Mouse (Mus musculus): ENCODE results near the gene Defb22. TPM values are rescaled to one million over a fixed set of nuclear protein-coding genes. Genes with fewer than 3 reads are reported as not detected.

Gene Defb22
- not detected in 2 replicates for polyA plus RNA-seq (2014; fragmentation: Nextera tagmentation; extraction: Ambion mirVana)

- Histone ChIP-seq H3K4me3 (ENCODE audit: low read depth, low read length) (no peak within 1 kb of the TSS), H3K4me1 (ENCODE audit: control insufficient read depth, insufficient read depth, low read length) (no peaks in the 10 kb centered on the region), H3K27ac (ENCODE audit: low read depth, low read length) (no peak within 1 kb of the TSS), H3K27me3 (ENCODE audit: control insufficient read depth, insufficient read depth, low read length) (no peaks in the 10 kb centered on the region), H3K9me3 (ENCODE audit: control insufficient read depth, low read length) (no peaks in the 10 kb centered on the region), H3K4me2 (no peak within 1 kb of the TSS), H3K9ac (ENCODE audit: low read length) (no peak within 1 kb of the TSS), H3K36me3 (ENCODE audit: control insufficient read depth, insufficient read depth, low read length) (no peaks in the 10 kb centered on the region)
- DNase-seq (ENCODE audit: low spot score, missing footprints) = no peak
- no peak for ATAC-seq (ENCODE audit: low FRiP score)
These were observed at the start of gene Defb22 for GRCm38 (mm10) chr2:152490038-152490437. Gene Defb22, minus strand, starts transcription at chr2:152490138.

- no peak within 1 kb of the TSS for H3K4me3 ChIP-seq (ENCODE audit: low read depth, low read length)
- H3K9ac ChIP-seq (ENCODE audit: low read length) = no peak within 1 kb of the TSS
- H3K27me3 ChIP-seq (ENCODE audit: control insufficient read depth, insufficient read depth, low read length) = no peaks in the 10 kb centered on the region
- H3K9me3 ChIP-seq (ENCODE audit: control insufficient read depth, low read length) = no peaks in the 10 kb centered on the region
- no peak within 1 kb of the TSS for H3K27ac ChIP-seq (ENCODE audit: low read depth, low read length)
- no peak for ATAC-seq (ENCODE audit: low FRiP score)
- no peaks in the 10 kb centered on the region for H3K4me1 ChIP-seq (ENCODE audit: control insufficient read depth, insufficient read depth, low read length)
- no peak for DNase-seq (ENCODE audit: low spot score, missing footprints)
- 80% methylated on average over 4 of the region's 4 CpGs for WGBS
- H3K36me3 ChIP-seq (ENCODE audit: control insufficient read depth, insufficient read depth, low read length) = no peaks in the 10 kb centered on the region
- no peak within 1 kb of the TSS for H3K4me2 ChIP-seq
These were observed 28.0 kb upstream of the Defb22 start, which contains the start of gene Defb28 for GRCm38 (mm10) chr2:152517981-152518380. Gene Defb28, plus strand, starts transcription at chr2:152518255.

- ATAC-seq (ENCODE audit: low FRiP score) (no peak), DNase-seq (ENCODE audit: low spot score, missing footprints) (no peak)
- no peaks in the 10 kb centered on the region for H3K36me3 ChIP-seq (ENCODE audit: control insufficient read depth, insufficient read depth, low read length)
- no peak overlapping the region for H3K4me3 ChIP-seq (ENCODE audit: low read depth, low read length)
- no peak overlapping the region for H3K4me2 ChIP-seq
- H3K27ac ChIP-seq (ENCODE audit: low read depth, low read length) = no peak overlapping the region
- WGBS = 85% methylated on average over 4 of the region's 4 CpGs
- H3K9ac ChIP-seq (ENCODE audit: low read length) = no peak overlapping the region
- H3K27me3 ChIP-seq (ENCODE audit: control insufficient read depth, insufficient read depth, low read length) = no peaks in the 10 kb centered on the region
- no peaks in the 10 kb centered on the region for H3K4me1 ChIP-seq (ENCODE audit: control insufficient read depth, insufficient read depth, low read length)
- H3K9me3 ChIP-seq (ENCODE audit: control insufficient read depth, low read length) = no peaks in the 10 kb centered on the region
These were observed 26.1 kb upstream of the Defb22 start for GRCm38 (mm10) chr2:152516084-152516483.

GRCm38 (mm10) chr2:152511592-152511991 is 21.7 kb upstream of the Defb22 start, which contains the start of gene Defb26:
Gene Defb26, minus strand, starts transcription at chr2:152511692.
- ATAC-seq (ENCODE audit: low FRiP score) (no peak), DNase-seq (ENCODE audit: low spot score, missing footprints) (no peak)
- WGBS = 78% methylated on average over 1 of the region's 1 CpGs
- no peaks in the 10 kb centered on the region for H3K9me3 ChIP-seq (ENCODE audit: control insufficient read depth, low read length)
- no peaks in the 10 kb centered on the region for H3K4me1 ChIP-seq (ENCODE audit: control insufficient read depth, insufficient read depth, low read length)
- H3K9ac ChIP-seq (ENCODE audit: low read length) = no peak within 1 kb of the TSS
- H3K4me2 ChIP-seq = no peak within 1 kb of the TSS
- H3K27ac ChIP-seq (ENCODE audit: low read depth, low read length) = no peak within 1 kb of the TSS
- no peaks in the 10 kb centered on the region for H3K36me3 ChIP-seq (ENCODE audit: control insufficient read depth, insufficient read depth, low read length)
- H3K27me3 ChIP-seq (ENCODE audit: control insufficient read depth, insufficient read depth, low read length) = no peaks in the 10 kb centered on the region
- H3K4me3 ChIP-seq (ENCODE audit: low read depth, low read length) = no peak within 1 kb of the TSS

- no peak for DNase-seq (ENCODE audit: low spot score, missing footprints)
- Histone ChIP-seq H3K9ac (ENCODE audit: low read length) (no peak overlapping the region), H3K4me2 (no peak overlapping the region), H3K27ac (ENCODE audit: low read depth, low read length) (no peak overlapping the region), H3K27me3 (ENCODE audit: control insufficient read depth, insufficient read depth, low read length) (no peaks in the 10 kb centered on the region), H3K36me3 (ENCODE audit: control insufficient read depth, insufficient read depth, low read length) (no peaks in the 10 kb centered on the region), H3K9me3 (ENCODE audit: control insufficient read depth, low read length) (no peaks in the 10 kb centered on the region), H3K4me1 (ENCODE audit: control insufficient read depth, insufficient read depth, low read length) (no peaks in the 10 kb centered on the region), H3K4me3 (ENCODE audit: low read depth, low read length) (no peak overlapping the region)
- 92% methylated on average over 2 of the region's 2 CpGs for WGBS
- no peak for ATAC-seq (ENCODE audit: low FRiP score)
These were observed 14.0 kb upstream of the Defb22 start for GRCm38 (mm10) chr2:152503950-152504349.

GRCm38 (mm10) chr2:152500863-152501229 is 10.9 kb upstream of the Defb22 start:
- Histone ChIP-seq H3K36me3 (ENCODE audit: control insufficient read depth, insufficient read depth, low read length) (no peaks in the 10 kb centered on the region), H3K4me2 (no peak overlapping the region), H3K27me3 (ENCODE audit: control insufficient read depth, insufficient read depth, low read length) (no peaks in the 10 kb centered on the region), H3K27ac (ENCODE audit: low read depth, low read length) (no peak overlapping the region), H3K4me1 (ENCODE audit: control insufficient read depth, insufficient read depth, low read length) (no peaks in the 10 kb centered on the region), H3K4me3 (ENCODE audit: low read depth, low read length) (no peak overlapping the region), H3K9ac (ENCODE audit: low read length) (no peak overlapping the region), H3K9me3 (ENCODE audit: control insufficient read depth, low read length) (no peaks in the 10 kb centered on the region)
- WGBS = 77% methylated on average over 6 of the region's 6 CpGs
- ATAC-seq (ENCODE audit: low FRiP score) = no peak
- DNase-seq (ENCODE audit: low spot score, missing footprints) = no peak

GRCm38 (mm10) chr2:152500204-152500862 is 10.4 kb upstream of the Defb22 start:
- H3K9ac ChIP-seq (ENCODE audit: low read length) = no peak overlapping the region
- no peak overlapping the region for H3K4me3 ChIP-seq (ENCODE audit: low read depth, low read length)
- 81% methylated on average over 7 of the region's 7 CpGs for WGBS
- ATAC-seq (ENCODE audit: low FRiP score) (no peak), DNase-seq (ENCODE audit: low spot score, missing footprints) (no peak)
- H3K4me1 ChIP-seq (ENCODE audit: control insufficient read depth, insufficient read depth, low read length) = no peaks in the 10 kb centered on the region
- no peaks in the 10 kb centered on the region for H3K9me3 ChIP-seq (ENCODE audit: control insufficient read depth, low read length)
- H3K4me2 ChIP-seq = no peak overlapping the region
- H3K36me3 ChIP-seq (ENCODE audit: control insufficient read depth, insufficient read depth, low read length) = no peaks in the 10 kb centered on the region
- no peaks in the 10 kb centered on the region for H3K27me3 ChIP-seq (ENCODE audit: control insufficient read depth, insufficient read depth, low read length)
- H3K27ac ChIP-seq (ENCODE audit: low read depth, low read length) = no peak overlapping the region

- H3K4me1 ChIP-seq (ENCODE audit: control insufficient read depth, insufficient read depth, low read length) = no peaks in the 10 kb centered on the region
- no peaks in the 10 kb centered on the region for H3K36me3 ChIP-seq (ENCODE audit: control insufficient read depth, insufficient read depth, low read length)
- H3K27me3 ChIP-seq (ENCODE audit: control insufficient read depth, insufficient read depth, low read length) = no peaks in the 10 kb centered on the region
- ATAC-seq (ENCODE audit: low FRiP score) (no peak), DNase-seq (ENCODE audit: low spot score, missing footprints) (no peak)
- H3K27ac ChIP-seq (ENCODE audit: low read depth, low read length) = no peak overlapping the region
- H3K4me2 ChIP-seq = no peak overlapping the region
- H3K4me3 ChIP-seq (ENCODE audit: low read depth, low read length) = no peak overlapping the region
- H3K9me3 ChIP-seq (ENCODE audit: control insufficient read depth, low read length) = no peaks in the 10 kb centered on the region
- H3K9ac ChIP-seq (ENCODE audit: low read length) = no peak overlapping the region
- 82% methylated on average over 6 of the region's 6 CpGs for WGBS
These were observed 8.1 kb upstream of the Defb22 start for GRCm38 (mm10) chr2:152498020-152498419.

GRCm38 (mm10) chr2:152493151-152493550 is 3.2 kb upstream of the Defb22 start:
- H3K4me3 ChIP-seq (ENCODE audit: low read depth, low read length) = no peak overlapping the region
- DNase-seq (ENCODE audit: low spot score, missing footprints) (no peak), ATAC-seq (ENCODE audit: low FRiP score) (no peak)
- H3K4me2 ChIP-seq = no peak overlapping the region
- WGBS = 76% methylated on average over 6 of the region's 6 CpGs
- no peak overlapping the region for H3K27ac ChIP-seq (ENCODE audit: low read depth, low read length)
- no peaks in the 10 kb centered on the region for H3K36me3 ChIP-seq (ENCODE audit: control insufficient read depth, insufficient read depth, low read length)
- H3K4me1 ChIP-seq (ENCODE audit: control insufficient read depth, insufficient read depth, low read length) = no peaks in the 10 kb centered on the region
- no peaks in the 10 kb centered on the region for H3K9me3 ChIP-seq (ENCODE audit: control insufficient read depth, low read length)
- H3K27me3 ChIP-seq (ENCODE audit: control insufficient read depth, insufficient read depth, low read length) = no peaks in the 10 kb centered on the region
- H3K9ac ChIP-seq (ENCODE audit: low read length) = no peak overlapping the region
